Mouse (Mus musculus) urinary bladder, adult 2 months (tissue): ENCODE results near the gene Acta2. TPM values are rescaled to one million over a fixed set of nuclear protein-coding genes. Genes with fewer than 3 reads are reported as not detected.

Source experiments
- DNase-seq: peaks from one replicate; pipeline ENCODE4 v3.0.0; 2022; ENCODE audit warnings: low spot score
- polyA plus RNA-seq: library from polyadenylated mRNA; depleted of rRNA; stranded (reverse); fragments of >200 nt; gene quantifications from 2 replicates; pipeline ENCODE4 v1.2.3, GENCODE M21; 2012

Gene Acta2
- polyA plus RNA-seq, 1 experiment: 9,918 TPM

DNA sequence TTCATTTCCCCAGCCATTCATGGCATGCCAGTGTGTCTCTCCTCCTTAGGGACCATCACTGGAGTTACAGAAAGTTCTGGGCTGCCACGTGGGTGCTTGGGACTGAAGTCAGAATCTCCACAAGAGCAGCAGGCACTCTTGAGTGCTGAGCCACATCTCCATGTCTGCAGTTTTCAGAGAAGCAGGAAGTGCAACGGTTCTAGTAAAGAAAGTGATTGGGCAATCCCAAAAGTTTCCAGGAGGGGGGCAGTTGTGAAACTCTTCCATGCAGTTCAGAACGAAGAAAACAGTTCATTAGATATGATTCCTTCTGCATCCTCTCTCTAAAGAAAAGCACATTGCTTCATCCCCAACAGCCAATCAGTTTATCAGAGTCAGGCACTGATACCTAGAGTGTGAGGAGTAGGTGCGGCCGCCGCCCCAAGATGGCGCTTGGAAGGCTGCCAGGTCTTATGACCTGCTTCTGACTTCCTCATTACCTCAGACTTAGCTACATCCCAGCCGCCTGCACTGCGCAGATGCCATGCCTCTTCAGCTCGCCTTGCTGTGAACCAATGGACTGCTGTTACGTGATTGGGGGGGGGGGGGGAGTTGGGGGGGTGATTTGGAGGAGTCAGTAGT is 14.8 kb upstream of the Acta2 start:
- no peak for DNase-seq

- DNase-seq: no peak
Observed at GRCm38 (mm10) chr19:34268991-34269390, 13.6 kb upstream of the Acta2 start.

DNA sequence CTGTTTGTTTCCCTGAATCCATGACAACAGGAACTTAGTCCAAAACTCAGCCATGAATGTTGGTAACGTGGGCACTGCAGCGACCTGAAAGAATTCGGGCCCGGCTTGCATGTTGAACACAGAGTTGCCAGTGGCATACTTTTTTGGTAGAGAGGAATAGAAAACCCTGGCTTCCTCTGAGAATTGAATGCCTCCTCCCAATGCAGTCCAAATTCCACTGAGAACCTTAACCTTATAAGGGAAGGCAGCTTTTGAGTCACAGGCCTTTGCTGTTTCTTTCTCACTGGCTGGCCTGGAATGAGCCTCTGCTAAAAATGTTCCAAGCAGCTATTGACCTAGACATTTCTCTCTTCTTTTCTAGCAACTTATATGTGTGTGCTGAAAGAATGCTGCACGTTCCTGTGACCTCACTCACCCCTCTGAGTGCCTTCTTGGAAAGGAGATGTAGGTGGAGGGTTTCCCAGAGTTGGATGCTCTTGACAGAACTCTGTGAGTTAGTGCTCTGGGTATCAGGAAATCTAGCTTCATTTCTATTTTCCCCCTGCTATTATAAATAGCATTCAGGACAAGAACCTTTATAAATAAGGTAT is 10.3 kb upstream of the Acta2 start:
- DNase-seq: no peak

- DNase-seq: no peak
Observed at GRCm38 (mm10) chr19:34262273-34262974, 7.0 kb upstream of the Acta2 start.

GRCm38 (mm10) chr19:34256936-34257335 is 1.5 kb upstream of the Acta2 start:
- DNase-seq: no peak

- no peak for DNase-seq
Observed at GRCm38 (mm10) chr19:34256149-34256548, 759 bp upstream of the Acta2 start.

DNA sequence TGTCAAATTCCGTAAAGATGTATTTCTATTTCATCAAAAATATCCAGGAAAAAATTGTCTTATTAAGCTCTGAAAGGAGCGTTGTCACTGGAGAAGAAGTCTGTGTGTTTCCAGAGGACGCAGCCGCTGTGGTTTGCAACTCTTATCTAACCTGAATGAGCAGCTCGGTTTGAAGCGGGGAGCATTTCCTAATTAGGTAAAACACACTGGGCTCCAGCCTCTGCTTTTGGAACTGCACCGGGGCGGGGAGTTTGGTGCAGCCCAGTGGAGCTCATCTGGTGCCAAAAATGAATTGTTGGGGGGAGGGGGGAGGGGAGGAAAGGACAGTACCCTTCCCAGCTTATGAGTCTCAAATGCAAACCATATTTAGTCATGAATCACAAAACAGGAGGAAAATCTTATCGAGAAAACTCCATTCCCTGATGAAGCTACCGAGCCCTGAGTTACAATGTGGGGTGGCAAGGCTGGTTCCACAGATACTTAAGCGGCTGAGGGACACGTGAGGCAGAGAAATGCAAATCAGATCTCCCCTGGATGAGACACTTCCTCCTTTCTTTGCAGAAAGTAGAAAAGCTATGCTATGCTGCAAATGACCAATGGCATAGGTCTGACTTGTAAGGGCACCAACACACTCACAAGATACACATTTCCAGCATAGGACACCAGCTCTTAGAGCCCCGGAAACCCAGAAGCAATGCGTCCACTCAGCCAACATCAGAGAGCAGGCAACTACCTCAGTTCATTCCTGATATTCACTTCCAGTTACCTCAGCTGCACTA is 1.1 kb downstream of the Acta2 start:
- no peak for DNase-seq

DNA sequence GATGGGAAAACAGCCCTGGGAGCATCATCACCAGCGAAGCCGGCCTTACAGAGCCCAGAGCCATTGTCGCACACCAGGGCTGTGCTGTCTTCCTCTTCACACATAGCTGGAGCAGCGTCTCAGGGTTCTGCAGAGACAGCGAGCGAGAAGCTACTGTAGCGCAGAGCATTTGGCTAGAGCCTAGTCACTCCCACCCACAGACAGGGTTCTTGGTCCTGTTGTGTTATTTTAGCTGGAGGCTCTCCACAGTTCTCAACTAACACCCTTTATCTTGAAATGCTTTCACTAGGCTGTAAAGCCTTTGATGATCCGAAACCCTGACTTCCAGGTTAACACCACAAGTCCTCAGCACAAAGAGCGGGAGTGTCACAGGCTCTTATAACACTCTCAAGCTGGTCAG is 2.9 kb downstream of the Acta2 start:
- no peak for DNase-seq

- DNase-seq: no peak
Observed at GRCm38 (mm10) chr19:34251900-34252299, 3.5 kb downstream of the Acta2 start.

DNA sequence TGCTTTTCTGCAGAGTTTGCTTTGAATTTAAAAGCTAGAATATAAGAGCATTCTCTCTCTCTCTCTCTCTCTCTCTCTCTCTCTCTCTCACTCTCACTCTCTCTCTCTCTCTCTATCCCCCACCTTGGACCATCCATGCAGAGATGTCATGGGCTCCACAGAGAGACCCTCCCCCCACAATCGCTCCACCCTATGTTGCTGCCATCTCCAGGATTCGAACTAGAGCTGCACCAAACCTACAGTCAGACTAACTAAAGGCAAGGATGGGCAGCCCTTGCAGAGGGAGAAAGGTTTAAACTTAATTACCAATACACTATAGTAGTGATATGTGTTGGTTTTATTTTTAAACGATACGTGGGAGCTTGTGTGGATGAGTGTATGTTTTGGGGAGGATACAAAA is 4.8 kb downstream of the Acta2 start:
- no peak for DNase-seq

GRCm38 (mm10) chr19:34248558-34248957 is 6.8 kb downstream of the Acta2 start:
- DNase-seq: no peak

- no peak for DNase-seq
Observed at GRCm38 (mm10) chr19:34244056-34244455, 11.3 kb downstream of the Acta2 start.

GRCm38 (mm10) chr19:34242925-34243324 is 12.5 kb downstream of the Acta2 start:
- no peak for DNase-seq

DNA sequence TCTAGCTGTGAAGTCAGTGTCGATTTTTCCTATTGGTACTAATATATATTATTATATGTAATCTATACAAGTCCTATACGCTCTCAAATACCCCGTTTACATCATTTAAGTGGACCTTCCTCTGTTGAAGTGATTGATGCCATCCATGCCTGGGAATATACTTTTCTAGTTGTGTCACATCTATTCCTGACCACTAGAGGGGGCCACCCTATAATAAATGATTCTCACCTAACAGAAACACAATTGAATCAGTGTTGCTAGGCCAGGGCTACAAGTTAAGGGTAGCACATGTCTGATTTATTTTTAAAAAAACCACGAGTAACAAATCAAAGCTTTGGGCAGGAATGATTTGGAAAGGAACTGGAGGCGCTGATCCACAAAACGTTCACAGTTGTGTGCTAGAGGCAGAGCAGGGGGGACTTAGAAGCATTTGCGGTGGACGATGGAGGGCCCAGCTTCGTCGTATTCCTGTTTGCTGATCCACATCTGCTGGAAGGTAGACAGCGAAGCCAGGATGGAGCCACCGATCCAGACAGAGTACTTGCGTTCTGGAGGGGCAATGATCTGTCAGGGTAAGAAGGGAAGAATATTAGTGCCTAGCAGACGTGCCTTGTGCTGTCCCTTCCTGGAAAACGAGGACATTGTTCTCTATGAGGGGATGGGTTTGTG is 14.0 kb downstream of the Acta2 start:
- no peak for DNase-seq

DNA sequence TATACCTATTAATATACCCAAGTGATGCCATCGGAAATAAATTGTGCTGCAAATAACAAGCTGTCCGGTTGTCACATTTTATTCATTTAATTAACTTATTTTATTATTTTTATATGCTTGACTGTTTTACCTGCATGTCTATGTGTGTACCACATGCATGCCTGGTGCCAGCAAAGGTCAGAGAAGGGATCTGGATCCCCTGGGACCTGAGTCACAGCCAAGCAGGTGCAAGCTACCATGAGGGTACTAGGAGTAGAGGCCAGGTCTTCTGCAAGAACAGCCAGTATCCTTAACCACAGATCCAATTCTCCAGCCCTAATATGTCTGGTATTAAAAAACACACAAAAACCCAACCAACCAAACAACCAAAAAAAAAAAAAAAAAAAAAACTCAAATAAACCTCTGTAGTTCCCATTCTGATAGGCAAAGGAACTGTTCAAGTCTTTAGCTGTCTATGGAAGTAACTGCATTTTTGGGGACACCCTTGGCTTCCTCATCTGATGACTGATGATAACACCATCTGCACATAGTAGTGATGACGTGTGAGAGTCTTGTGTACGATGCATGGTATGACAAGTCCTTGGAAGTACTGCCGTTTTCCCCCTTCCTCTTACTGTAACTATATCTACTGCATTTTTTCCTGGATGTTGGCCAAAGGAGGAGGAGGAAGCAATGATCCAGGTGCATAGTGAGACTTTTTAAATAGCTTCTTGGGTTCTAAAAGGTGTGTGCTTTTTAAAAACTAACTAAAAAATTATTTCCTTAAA is 14.9 kb downstream of the Acta2 start:
- DNase-seq: no peak

GRCm38 (mm10) chr19:34237746-34238145 is 17.6 kb downstream of the Acta2 start:
- DNase-seq: no peak

- no peak for DNase-seq
Observed at GRCm38 (mm10) chr19:34236049-34236448, 19.3 kb downstream of the Acta2 start.

GRCm38 (mm10) chr19:34233944-34234343 is 21.4 kb downstream of the Acta2 start:
- DNase-seq: no peak

GRCm38 (mm10) chr19:34232326-34232725 is 23.1 kb downstream of the Acta2 start:
- no peak for DNase-seq

DNA sequence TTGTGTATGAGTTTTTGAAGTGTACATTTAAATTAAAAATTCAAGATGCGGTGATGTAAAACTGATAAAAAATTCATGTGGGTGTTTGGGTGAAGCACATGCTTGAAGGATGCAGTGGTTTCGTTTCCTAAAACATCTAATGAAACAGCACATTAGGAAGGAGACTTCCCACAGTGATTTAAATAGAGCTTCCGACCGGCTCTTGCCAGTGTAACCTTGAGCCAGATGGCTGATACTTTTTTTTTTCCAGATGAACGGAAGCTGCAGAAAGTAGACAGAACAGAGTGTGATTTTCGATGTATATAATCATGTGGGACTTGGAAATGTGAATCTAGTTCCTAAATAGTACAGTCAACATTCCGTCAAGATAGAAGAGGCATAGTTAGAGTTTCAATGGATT is 23.8 kb downstream of the Acta2 start:
- DNase-seq: no peak

- no peak for DNase-seq
Observed at GRCm38 (mm10) chr19:34222805-34223204, 32.6 kb downstream of the Acta2 start.
